Mouse (Mus musculus): ENCODE measurements at regions not wholly inside any gene's neighbourhood (a gene's known extent, or its start where the extent isn't known, plus 50 kb on each side); places are given as distances from the start of the nearest gene placed in this dataset.

DNA sequence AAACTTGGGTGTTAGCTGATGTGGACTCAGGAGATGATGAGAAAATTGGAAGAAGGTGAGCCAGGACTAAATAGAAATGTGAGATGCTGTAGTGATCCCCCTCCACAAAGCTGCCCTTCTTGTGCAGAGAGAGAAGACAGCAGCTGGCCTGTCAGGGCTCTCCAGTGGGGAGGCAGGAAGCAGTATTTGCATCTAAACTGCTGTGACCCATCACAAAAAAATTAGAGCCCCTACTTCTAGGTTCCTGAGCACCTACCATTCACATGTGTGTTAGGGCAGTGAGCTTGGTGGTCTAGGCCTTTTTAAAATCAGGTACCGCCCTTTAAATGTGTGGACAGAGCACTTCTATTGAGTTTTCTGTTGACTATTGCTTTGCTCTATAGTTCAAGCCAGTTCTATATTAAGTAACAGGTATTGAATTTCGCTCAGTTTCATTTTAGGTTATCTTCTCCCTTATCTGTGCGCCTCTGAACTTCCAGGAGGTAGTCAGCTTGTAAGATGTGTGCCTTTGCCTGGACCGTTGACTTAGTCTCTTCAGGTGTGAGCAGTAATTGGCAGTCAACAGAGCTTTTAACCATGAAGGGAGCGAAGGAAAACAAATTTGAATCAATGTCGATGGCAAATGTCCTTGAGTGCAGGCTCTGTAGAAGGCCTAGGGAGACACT lies 174.1 kb upstream of the Map3k1 start:
- Histone ChIP-seq H3K79me3 (ENCODE audit: low read depth) (no peaks in the 10 kb centered on the region), H3K36me3 (ENCODE audit: control insufficient read depth, insufficient read depth) (no peaks in the 10 kb centered on the region), H3K4me3 (ENCODE audit: insufficient read depth, poor library complexity, severe bottlenecking) (no peak overlapping the region), H3K79me2 (ENCODE audit: control insufficient read depth, insufficient read depth) (no peaks in the 10 kb centered on the region), H3K27me3 (ENCODE audit: control insufficient read depth, insufficient read depth, insufficient read length) (no peaks in the 10 kb centered on the region), H3ac (ENCODE audit: control insufficient read depth, insufficient read length, low read depth) (no peak overlapping the region)
- TF ChIP-seq CEBPB (IDR thresholded peaks at IDR 0.05; ENCODE audit: low read depth), result no peak
- TF ChIP-seq MYOD1 (IDR thresholded peaks at IDR 0.05; ENCODE audit: control insufficient read depth, insufficient read length, low read depth), result no peak
- TF ChIP-seq FOSL1 (IDR thresholded peaks at IDR 0.05; ENCODE audit: insufficient read depth, low read length, poor library complexity, severe bottlenecking), result no peak
- no peak for TF ChIP-seq USF1 (IDR thresholded peaks at IDR 0.05; ENCODE audit: low read depth)
- TF ChIP-seq MYOG (IDR thresholded peaks at IDR 0.05; ENCODE audit: control insufficient read depth, extremely low read depth, insufficient read length), result no peak
- no peak for TF ChIP-seq CTCF (IDR thresholded peaks at IDR 0.05; ENCODE audit: control insufficient read depth, insufficient read depth, insufficient read length)
- no peak for TF ChIP-seq MAX (IDR thresholded peaks at IDR 0.05)

DNA sequence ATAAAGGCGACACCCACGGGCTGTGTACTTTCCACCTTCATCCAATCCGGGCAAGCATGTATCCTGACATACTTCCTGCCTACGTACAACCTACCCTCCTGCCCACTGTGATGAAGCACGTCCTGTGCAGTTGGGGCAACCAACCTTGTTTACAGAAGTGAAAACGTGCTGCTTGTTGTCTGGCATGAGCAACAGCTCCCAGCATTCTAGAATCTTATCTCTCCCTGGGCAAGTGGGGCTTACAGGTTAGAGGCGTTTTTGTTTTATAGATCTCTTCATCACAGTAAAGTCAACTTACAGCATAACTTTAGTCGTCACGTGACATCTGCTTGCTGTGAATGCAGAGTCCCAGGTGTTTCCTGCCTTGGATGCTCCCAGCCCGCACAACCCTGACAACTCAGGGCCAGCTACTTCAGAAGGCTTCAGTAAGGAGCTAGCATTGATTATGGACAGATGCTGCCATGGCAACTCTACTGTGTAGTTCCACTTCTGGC lies 175.3 kb upstream of the Map3k1 start:
- no peaks in the 10 kb centered on the region for H3K79me3 ChIP-seq (ENCODE audit: low read depth)
- no peaks in the 10 kb centered on the region for H3K27me3 ChIP-seq (ENCODE audit: control insufficient read depth, insufficient read depth, insufficient read length)
- H3ac ChIP-seq (ENCODE audit: control insufficient read depth, insufficient read length, low read depth), result no peak overlapping the region
- H3K36me3 ChIP-seq (ENCODE audit: control insufficient read depth, insufficient read depth), result no peaks in the 10 kb centered on the region
- no peaks in the 10 kb centered on the region for H3K79me2 ChIP-seq (ENCODE audit: control insufficient read depth, insufficient read depth)
- TF ChIP-seq MYOG (IDR thresholded peaks at IDR 0.05; ENCODE audit: control insufficient read depth, extremely low read depth, insufficient read length) (no peak), FOSL1 (IDR thresholded peaks at IDR 0.05; ENCODE audit: insufficient read depth, low read length, poor library complexity, severe bottlenecking) (no peak), CEBPB (IDR thresholded peaks at IDR 0.05; ENCODE audit: low read depth) (no peak), MAX (IDR thresholded peaks at IDR 0.05) (no peak), CTCF (IDR thresholded peaks at IDR 0.05; ENCODE audit: control insufficient read depth, insufficient read depth, insufficient read length) (no peak), MYOD1 (IDR thresholded peaks at IDR 0.05; ENCODE audit: control insufficient read depth, insufficient read length, low read depth) (no peak), USF1 (IDR thresholded peaks at IDR 0.05; ENCODE audit: low read depth) (no peak)
- H3K4me3 ChIP-seq (ENCODE audit: insufficient read depth, poor library complexity, severe bottlenecking), result no peak overlapping the region

DNA sequence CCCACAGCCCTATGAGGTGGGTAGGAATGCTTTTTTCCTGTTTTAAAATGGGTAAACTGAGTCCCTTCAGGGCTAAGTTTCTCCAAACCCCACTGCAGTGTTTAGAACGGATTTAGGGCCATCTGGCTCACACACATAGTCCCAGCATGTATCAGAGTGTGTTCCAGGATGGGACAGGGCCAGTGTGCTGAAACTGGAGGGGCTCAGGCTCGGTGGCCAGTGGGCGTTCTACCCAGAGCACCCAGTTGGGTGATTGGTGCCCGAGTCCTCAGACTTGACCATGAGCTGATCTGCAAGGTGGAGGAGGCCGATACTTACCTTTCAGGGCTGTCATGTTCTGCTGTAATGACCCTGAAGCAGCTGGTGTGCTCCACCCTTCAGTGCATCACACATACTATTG lies 176.6 kb upstream of the Map3k1 start:
- Histone ChIP-seq H3K4me3 (ENCODE audit: insufficient read depth, poor library complexity, severe bottlenecking) (no peak overlapping the region), H3K36me3 (ENCODE audit: control insufficient read depth, insufficient read depth) (no peaks in the 10 kb centered on the region), H3ac (ENCODE audit: control insufficient read depth, insufficient read length, low read depth) (no peak overlapping the region), H3K79me2 (ENCODE audit: control insufficient read depth, insufficient read depth) (no peaks in the 10 kb centered on the region), H3K79me3 (ENCODE audit: low read depth) (no peaks in the 10 kb centered on the region), H3K27me3 (ENCODE audit: control insufficient read depth, insufficient read depth, insufficient read length) (no peaks in the 10 kb centered on the region)
- TF ChIP-seq MAX (IDR thresholded peaks at IDR 0.05), result no peak
- no peak for TF ChIP-seq USF1 (IDR thresholded peaks at IDR 0.05; ENCODE audit: low read depth)
- TF ChIP-seq CEBPB (IDR thresholded peaks at IDR 0.05; ENCODE audit: low read depth), result no peak
- no peak for TF ChIP-seq FOSL1 (IDR thresholded peaks at IDR 0.05; ENCODE audit: insufficient read depth, low read length, poor library complexity, severe bottlenecking)
- no peak for TF ChIP-seq MYOD1 (IDR thresholded peaks at IDR 0.05; ENCODE audit: control insufficient read depth, insufficient read length, low read depth)
- no peak for TF ChIP-seq CTCF (IDR thresholded peaks at IDR 0.05; ENCODE audit: control insufficient read depth, insufficient read depth, insufficient read length)
- no peak for TF ChIP-seq MYOG (IDR thresholded peaks at IDR 0.05; ENCODE audit: control insufficient read depth, extremely low read depth, insufficient read length)

DNA sequence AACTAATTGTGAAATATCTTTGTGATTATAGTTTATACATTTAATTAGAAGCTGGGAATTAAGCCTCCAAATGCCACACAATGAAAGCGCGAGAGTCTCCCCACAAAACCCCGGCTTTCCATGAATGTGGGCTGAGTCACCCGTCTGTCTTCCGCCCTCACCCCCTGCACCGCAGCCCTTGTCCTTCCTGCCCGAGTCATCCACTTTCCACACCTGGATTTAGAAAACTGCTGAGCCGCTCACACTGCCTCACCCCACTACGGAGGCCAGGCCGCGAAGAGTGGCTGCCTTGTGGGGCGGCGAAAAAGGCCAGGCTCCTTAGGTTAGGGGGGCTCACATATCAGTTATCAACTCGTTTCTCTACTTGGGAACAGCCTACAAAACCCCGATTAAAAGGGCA lies 177.9 kb upstream of the Map3k1 start:
- H3ac ChIP-seq (ENCODE audit: control insufficient read depth, insufficient read length, low read depth), result no peak overlapping the region
- no peaks in the 10 kb centered on the region for H3K36me3 ChIP-seq (ENCODE audit: control insufficient read depth, insufficient read depth)
- TF ChIP-seq MAX (IDR thresholded peaks at IDR 0.05) (no peak), CEBPB (IDR thresholded peaks at IDR 0.05; ENCODE audit: low read depth) (no peak), USF1 (IDR thresholded peaks at IDR 0.05; ENCODE audit: low read depth) (no peak)
- H3K4me3 ChIP-seq (ENCODE audit: insufficient read depth, poor library complexity, severe bottlenecking), result no peak overlapping the region
- no peaks in the 10 kb centered on the region for H3K79me2 ChIP-seq (ENCODE audit: control insufficient read depth, insufficient read depth)
- no peaks in the 10 kb centered on the region for H3K27me3 ChIP-seq (ENCODE audit: control insufficient read depth, insufficient read depth, insufficient read length)
- H3K79me3 ChIP-seq (ENCODE audit: low read depth), result no peaks in the 10 kb centered on the region

DNA sequence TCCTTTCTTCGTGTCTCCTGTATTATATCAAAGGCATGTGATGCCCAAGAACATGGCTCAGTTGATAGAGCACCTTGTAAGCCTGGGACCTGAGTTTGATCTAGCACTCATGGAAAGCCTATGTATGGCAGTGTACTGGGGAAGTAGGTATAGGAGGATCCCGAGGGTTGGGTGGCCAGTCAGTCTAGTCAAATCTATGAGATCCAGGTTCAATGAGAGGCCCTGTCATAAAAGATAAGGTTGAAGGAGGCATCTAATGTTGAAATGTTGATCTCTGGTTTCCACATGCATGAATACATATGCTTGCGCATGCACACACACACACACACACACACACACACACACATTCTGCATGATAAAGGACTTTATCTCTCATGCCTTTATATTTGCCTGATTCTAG lies 178.6 kb upstream of the Map3k1 start:
- no peak for TF ChIP-seq USF1 (IDR thresholded peaks at IDR 0.05; ENCODE audit: low read depth)
- no peak for TF ChIP-seq MYOG (IDR thresholded peaks at IDR 0.05; ENCODE audit: control insufficient read depth, extremely low read depth, insufficient read length)
- no peak for TF ChIP-seq CEBPB (IDR thresholded peaks at IDR 0.05; ENCODE audit: low read depth)
- TF ChIP-seq MAX (IDR thresholded peaks at IDR 0.05), result no peak
- TF ChIP-seq CTCF (IDR thresholded peaks at IDR 0.05; ENCODE audit: control insufficient read depth, insufficient read depth, insufficient read length), result no peak
- no peak for TF ChIP-seq FOSL1 (IDR thresholded peaks at IDR 0.05; ENCODE audit: insufficient read depth, low read length, poor library complexity, severe bottlenecking)
- no peak for TF ChIP-seq MYOD1 (IDR thresholded peaks at IDR 0.05; ENCODE audit: control insufficient read depth, insufficient read length, low read depth)
- no peak overlapping the region for H3K4me3 ChIP-seq (ENCODE audit: insufficient read depth, poor library complexity, severe bottlenecking)
- H3K79me2 ChIP-seq (ENCODE audit: control insufficient read depth, insufficient read depth), result no peaks in the 10 kb centered on the region
- H3K27me3 ChIP-seq (ENCODE audit: control insufficient read depth, insufficient read depth, insufficient read length), result no peaks in the 10 kb centered on the region
- no peaks in the 10 kb centered on the region for H3K36me3 ChIP-seq (ENCODE audit: control insufficient read depth, insufficient read depth)
- H3ac ChIP-seq (ENCODE audit: control insufficient read depth, insufficient read length, low read depth), result no peak overlapping the region
- no peaks in the 10 kb centered on the region for H3K79me3 ChIP-seq (ENCODE audit: low read depth)
